Mouse (Mus musculus) heart, adult 10 weeks (tissue): ENCODE measurements around the gene Esx1. TPM values are rescaled to one million over a fixed set of nuclear protein-coding genes. Genes with fewer than 3 reads are reported as not detected.

Experiments used
- polyA plus RNA-seq: library from polyadenylated mRNA; stranded (reverse); fragments of 350-450 nt; fragmentation: Illumina TruSeq; extraction: RNeasy Lipid Tissue Mini Kit (QIAGEN cat#74804); gene quantifications from one replicate; pipeline ENCODE4 v1.2.3, GENCODE M21; 2014; ENCODE audit warnings: low read depth, low replicate concordance

Gene Esx1
- polyA plus RNA-seq: not detected

DNA sequence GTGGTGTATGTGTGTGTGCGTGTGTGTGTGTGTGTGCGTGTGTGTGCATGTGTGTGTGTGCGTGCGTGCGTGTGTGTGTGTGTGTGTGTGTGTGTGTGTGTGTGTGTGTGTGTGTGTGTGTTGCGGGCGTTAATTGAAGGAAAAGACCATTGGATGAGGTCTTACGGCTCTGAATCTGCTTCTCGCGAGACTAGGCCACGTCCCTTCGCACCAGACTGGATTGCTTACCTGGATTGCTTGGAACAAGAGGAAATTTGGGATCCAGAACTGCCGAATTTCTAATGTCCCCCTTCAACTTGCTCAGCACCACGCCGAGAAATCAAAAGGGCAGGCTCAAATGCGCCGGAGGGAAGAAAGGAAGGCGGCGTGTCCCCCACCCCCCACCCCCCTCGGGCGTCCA lies at the start of gene Esx1:
Gene Esx1 (minus strand): TSS at position 366 of the 400 bp plus-strand sequence.

Other genes starting within 250 kb of the Esx1 start
- not detected for gene H2bfm, start 194.8 kb downstream of the Esx1 start, polyA plus RNA-seq
- gene Tmsb15b2, start 146.6 kb downstream of the Esx1 start, polyA plus RNA-seq: not detected
- not detected for gene Tmsb15l, start 145.2 kb downstream of the Esx1 start, polyA plus RNA-seq
- gene Tmsb15b1, start 145.2 kb downstream of the Esx1 start, polyA plus RNA-seq: not detected
- gene Zcchc18, start 128.9 kb downstream of the Esx1 start, polyA plus RNA-seq: 0.31 TPM
- 0.99 TPM for gene Slc25a53, start 83.8 kb downstream of the Esx1 start, polyA plus RNA-seq
- gene Fam199x, start 72.5 kb downstream of the Esx1 start, polyA plus RNA-seq: 2.7 TPM